Mouse (Mus musculus): ENCODE measurements around the gene Nbas.

DNA sequence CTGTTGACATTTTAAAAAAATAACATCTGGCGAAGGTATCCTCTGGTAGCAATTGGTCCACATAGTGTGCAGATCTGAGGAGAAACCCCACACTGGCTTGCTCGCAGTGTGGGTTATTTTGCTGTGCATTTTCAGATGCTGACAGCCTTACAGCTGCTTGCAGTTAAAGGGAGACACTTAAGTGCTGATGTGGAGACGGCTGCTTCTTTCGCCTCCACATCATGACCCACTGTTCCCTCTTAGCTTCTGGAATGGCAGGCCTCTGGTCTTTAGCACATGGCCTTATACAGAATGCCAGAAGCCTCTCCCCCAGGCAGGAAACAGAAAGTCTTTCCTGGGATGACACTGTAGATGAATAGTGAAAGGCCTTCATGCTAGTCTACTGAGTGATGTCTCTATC lies 306.2 kb downstream of the Nbas start:
- TF ChIP-seq CTCF (IDR thresholded peaks at IDR 0.05; ENCODE audit: low read depth) (no peak), EP300 (IDR thresholded peaks at IDR 0.05; ENCODE audit: low read depth) (no peak)
